Mouse (Mus musculus): ENCODE results near the gene Mrpl17.

DNA sequence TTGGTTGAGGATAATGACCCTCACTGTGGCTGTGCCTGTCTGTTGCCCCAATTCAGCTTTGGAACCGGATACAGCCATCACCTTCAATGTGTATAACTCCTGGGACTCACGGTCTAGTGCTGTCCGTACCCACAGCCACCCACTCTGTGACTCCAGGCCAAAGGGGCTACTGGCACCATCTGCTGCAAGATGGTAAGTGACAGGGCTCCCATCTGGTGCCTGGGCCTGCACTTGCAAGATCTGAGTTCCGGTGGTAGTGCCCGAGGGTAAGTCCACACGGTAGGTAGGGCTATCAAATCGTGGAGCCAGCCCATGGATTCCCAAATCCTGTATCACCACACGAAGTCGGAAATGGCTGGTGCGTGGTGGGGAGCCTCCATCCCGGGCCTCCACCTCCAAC is 46.6 kb downstream of the Mrpl17 start:
- TF ChIP-seq POLR2A (IDR thresholded peaks at IDR 0.05; ENCODE audit: low read depth, low read length) (no peak), CTCF (IDR thresholded peaks at IDR 0.05; ENCODE audit: extremely low read depth, insufficient read depth, insufficient read length, insufficient replicate concordance) (no peak)

Data from spleen, adult 2 months (tissue).